Mouse (Mus musculus) megakaryocyte, embryonic 14.5 days (primary cell): ENCODE measurements around the gene Duox1.

Source experiments
- FLI1 ChIP-seq: IDR thresholded peaks from 2 replicates; pipeline ENCODE4 v1.6.1; 2012; ENCODE audit warnings: low read length, inconsistent platforms, mixed read lengths
- GATA1 ChIP-seq: IDR thresholded peaks from 3 replicates; pipeline ENCODE4 v1.6.1; 2012; ENCODE audit warnings: mixed read lengths, low read length, inconsistent platforms, borderline replicate concordance

DNA sequence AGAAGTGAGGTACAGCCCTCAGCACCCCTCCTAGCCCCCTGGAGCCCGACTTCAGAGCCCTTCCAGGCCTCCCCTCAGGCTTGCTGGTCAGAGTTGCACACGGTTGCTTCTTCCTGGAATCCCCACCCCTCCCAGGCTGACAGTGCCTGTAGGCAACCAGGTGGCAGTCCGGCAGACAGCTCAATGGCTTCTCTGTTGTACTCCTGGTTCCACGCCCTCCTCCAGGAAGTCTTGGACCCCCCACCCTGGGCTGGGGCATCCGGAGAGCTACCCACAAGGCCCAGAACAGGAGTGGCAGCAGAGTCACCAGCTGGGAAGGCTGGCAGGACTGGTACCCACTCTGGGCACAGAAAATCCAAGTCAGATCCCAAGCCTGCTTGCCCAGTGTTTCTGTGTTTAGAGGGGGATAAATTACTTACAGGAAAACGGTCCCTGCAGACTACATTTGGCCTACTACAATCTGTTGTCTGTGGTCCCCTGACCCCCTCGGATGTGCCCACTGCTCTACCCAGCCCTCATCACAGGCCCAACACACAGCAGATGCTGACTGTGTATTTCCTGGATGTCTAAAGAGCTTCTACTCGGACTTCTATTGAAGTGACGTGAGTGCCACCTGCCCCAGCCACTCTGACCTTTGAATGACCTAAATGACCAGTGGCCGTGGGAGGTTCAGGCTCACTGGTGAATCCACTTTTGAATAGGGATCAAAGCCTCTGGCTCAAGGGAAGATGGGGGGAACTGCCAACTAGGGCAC is 46.6 kb downstream of the Duox1 start:
- TF ChIP-seq GATA1 = no peak
- TF ChIP-seq FLI1 = no peak
